Mouse (Mus musculus) liver, embryonic 13.5 days (tissue): ENCODE data around the gene Rpap3. TPM values are rescaled to one million over a fixed set of nuclear protein-coding genes. Genes with fewer than 3 reads are reported as not detected.
A peak's percentile ranks its signal among the peaks of the same experiment; 100 is the strongest.

ENCODE experiments used
- ATAC-seq: fragments of 200-750 bp; cut with Nextera tagmentation; 2 replicates; pipeline ENCODE4 v1.8.0; 2017; ENCODE audit warnings: low read depth, mild to moderate bottlenecking, moderate number of reproducible peaks, moderate library complexity
- DNase-seq: peaks from one replicate; pipeline ENCODE4 v3.0.0; 2022
- H3K27ac ChIP-seq: fragments of 300-500 bp; sonication (generic); 2 replicates; pipeline ENCODE4 v1.5.1; 2015; ENCODE audit warnings: moderate library complexity, mild to moderate bottlenecking, inconsistent platforms
- H3K27me3 ChIP-seq: fragments of 300-500 bp; sonication (generic); 2 replicates; pipeline ENCODE4 v1.6.1; 2015; ENCODE audit warnings: mild to moderate bottlenecking, inconsistent platforms
- H3K36me3 ChIP-seq: fragments of 300-500 bp; sonication (generic); 2 replicates; pipeline ENCODE4 v1.6.1; 2015; ENCODE audit warnings: mild to moderate bottlenecking, inconsistent platforms
- H3K4me1 ChIP-seq: fragments of 300-500 bp; sonication (generic); replicated peaks from 2 replicates; pipeline ENCODE4 v1.6.1; 2015; ENCODE audit warnings: inconsistent platforms
- H3K4me2 ChIP-seq: fragments of 300-500 bp; sonication (generic); 2 replicates; pipeline ENCODE4 v1.6.1; 2015; ENCODE audit warnings: inconsistent platforms, mild to moderate bottlenecking, moderate library complexity
- H3K4me3 ChIP-seq: fragments of 300-500 bp; sonication (generic); replicated peaks from 2 replicates; pipeline ENCODE4 v1.5.1; 2015; ENCODE audit warnings: mild to moderate bottlenecking, inconsistent platforms
- H3K9ac ChIP-seq: fragments of 300-500 bp; sonication (generic); 2 replicates; pipeline ENCODE4 v1.6.1; 2015; ENCODE audit warnings: mild to moderate bottlenecking, inconsistent platforms
- H3K9me3 ChIP-seq: fragments of 300-500 bp; sonication (generic); replicated peaks from 2 replicates; pipeline ENCODE4 v1.6.1; 2016; ENCODE audit warnings: inconsistent platforms
- WGBS: fragments of 180-500 bp; shearing (Covaris S2); methylation state at CpG from one replicate; pipeline ENCODE4 v1.1.7; 2015; ENCODE audit not compliant: insufficient replicate concordance; 5-methylcytosine and 5-hydroxymethylcytosine counted together
- polyA plus RNA-seq: library from polyadenylated mRNA; unstranded; fragments of >200 nt; fragmentation: Nextera tagmentation; extraction: Ambion mirVana; gene quantifications from 2 replicates; pipeline ENCODE4 v1.2.1, GENCODE M21; 2015

Rpap3 gene
- polyA plus RNA-seq, 1 experiment from 2014 or later = 13.1 TPM

DNA sequence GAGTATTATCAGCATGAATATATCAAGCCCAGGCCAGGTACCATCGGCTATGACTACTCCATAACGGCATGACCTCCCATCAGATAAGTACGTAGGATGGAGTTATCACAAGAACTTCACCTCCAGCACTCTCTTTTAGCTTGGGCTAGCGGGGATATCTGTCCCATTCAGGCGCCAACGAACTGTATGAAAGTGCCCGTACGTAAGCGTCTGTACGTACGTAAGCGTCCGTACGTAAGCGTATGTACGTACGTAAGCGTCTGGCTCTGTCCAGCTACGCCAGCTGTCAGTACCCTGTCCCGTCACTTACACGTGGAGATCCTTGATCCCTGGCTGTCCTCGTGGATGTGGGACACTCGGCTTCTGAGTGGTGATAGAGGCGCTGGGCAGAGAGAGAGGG, 41.1 kb upstream of the Rpap3 start:
- Histone ChIP-seq H3K9ac (no peak overlapping the region), H3K27me3 (no peaks in the 10 kb centered on the region), H3K36me3 (no peaks in the 10 kb centered on the region), H3K4me2 (peak overlapping the region; percentile 23), H3K4me3 (no peak overlapping the region), H3K9me3 (no peaks in the 10 kb centered on the region), H3K4me1 (peaks cover 63% of the 10 kb centered on the region), H3K27ac (peak overlapping the region; percentile 41; the same call in 1 of the 2 replicates)
- peak; percentile 58 for ATAC-seq
- 57% methylated on average over 24 of the region's 24 CpGs for WGBS
- DNase-seq = peak; percentile 33

DNA sequence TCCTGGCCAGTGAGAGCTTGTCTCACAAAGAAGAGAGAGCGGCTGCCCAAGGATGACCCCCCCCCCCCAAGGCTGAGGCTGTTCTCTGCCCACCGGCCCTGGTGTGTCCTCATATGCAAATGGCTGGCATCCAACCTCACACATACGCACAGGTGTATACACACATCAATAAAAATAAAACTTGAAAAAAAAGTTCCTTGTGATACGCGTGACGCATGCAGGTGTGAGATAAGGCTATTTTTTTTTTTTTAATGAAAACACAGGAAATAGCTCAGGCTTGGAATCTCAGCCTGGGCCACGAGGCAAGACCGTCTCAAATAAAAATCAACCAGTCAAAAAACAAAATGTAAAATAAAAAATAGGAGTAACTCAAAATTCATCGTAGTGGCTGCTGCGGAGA, 40.7 kb upstream of the Rpap3 start:
- Histone ChIP-seq H3K9me3 (no peaks in the 10 kb centered on the region), H3K36me3 (no peaks in the 10 kb centered on the region), H3K27ac (no peak overlapping the region), H3K27me3 (no peaks in the 10 kb centered on the region), H3K4me3 (no peak overlapping the region), H3K4me2 (peak overlapping the region; percentile 23; the same call in 1 of the 2 replicates), H3K9ac (no peak overlapping the region), H3K4me1 (peaks cover 68% of the 10 kb centered on the region)
- 66% methylated on average over 10 of the region's 10 CpGs for WGBS
- ATAC-seq (no peak), DNase-seq (no peak)

DNA sequence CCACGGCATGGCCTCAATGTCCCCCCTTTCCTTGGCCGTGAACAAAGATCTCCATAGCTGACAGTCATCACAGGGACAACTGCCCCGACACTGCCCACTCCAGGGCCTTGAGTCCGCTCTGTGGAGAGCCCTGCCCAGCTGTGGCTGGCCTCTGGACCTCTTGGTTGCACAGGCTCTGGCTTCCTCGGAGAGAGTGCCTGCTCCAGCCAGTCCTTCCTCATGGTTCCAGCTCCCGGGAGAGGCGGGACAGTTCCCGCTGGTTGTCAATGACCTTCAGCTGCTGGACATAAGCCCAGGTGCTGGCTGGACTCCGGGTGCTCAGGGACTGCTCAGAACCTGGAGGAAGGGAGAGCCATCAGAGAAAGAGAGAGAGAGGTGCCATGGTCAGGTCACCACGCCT, 39.7 kb upstream of the Rpap3 start:
- 60% methylated on average over 10 of the region's 10 CpGs for WGBS
- DNase-seq (no peak), ATAC-seq (peak; percentile 4; the same call in 1 of the 2 replicates)
- Histone ChIP-seq H3K36me3 (no peaks in the 10 kb centered on the region), H3K9me3 (no peaks in the 10 kb centered on the region), H3K27ac (peak overlapping the region; percentile 58), H3K4me1 (peaks cover 61% of the 10 kb centered on the region), H3K4me3 (no peak overlapping the region), H3K27me3 (no peaks in the 10 kb centered on the region), H3K9ac (peak overlapping the region; percentile 39; the same call in 1 of the 2 replicates), H3K4me2 (no peak overlapping the region)

DNA sequence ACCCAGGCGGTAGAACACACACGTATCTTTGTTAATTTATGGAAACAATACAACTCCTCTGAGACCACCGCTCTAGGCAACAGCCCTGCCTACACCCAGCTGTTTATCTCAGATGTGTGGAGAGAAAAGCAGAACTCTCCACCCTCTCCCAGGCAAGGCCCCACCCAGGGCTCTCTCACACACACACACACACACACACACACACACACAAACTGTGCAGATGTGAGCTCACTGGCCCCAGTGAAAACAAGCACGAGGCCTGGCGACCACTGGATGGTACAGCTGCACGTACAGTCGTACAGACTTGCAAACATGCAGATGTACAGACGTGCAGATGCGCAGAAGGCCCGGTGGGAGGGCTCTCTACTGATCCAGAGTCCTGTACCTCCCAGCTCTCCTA, 39.3 kb upstream of the Rpap3 start:
- H3K9me3 ChIP-seq = no peaks in the 10 kb centered on the region
- no peaks in the 10 kb centered on the region for H3K36me3 ChIP-seq
- H3K27ac ChIP-seq = peak overlapping the region; percentile 58
- WGBS = 35% methylated on average over 10 of the region's 10 CpGs
- ATAC-seq (peak; percentile 85), DNase-seq (peak; percentile 61)
- no peaks in the 10 kb centered on the region for H3K27me3 ChIP-seq
- H3K4me2 ChIP-seq = no peak overlapping the region
- peak overlapping the region; percentile 39; the same call in 1 of the 2 replicates for H3K9ac ChIP-seq
- peaks cover 60% of the 10 kb centered on the region for H3K4me1 ChIP-seq
- H3K4me3 ChIP-seq = no peak overlapping the region

DNA sequence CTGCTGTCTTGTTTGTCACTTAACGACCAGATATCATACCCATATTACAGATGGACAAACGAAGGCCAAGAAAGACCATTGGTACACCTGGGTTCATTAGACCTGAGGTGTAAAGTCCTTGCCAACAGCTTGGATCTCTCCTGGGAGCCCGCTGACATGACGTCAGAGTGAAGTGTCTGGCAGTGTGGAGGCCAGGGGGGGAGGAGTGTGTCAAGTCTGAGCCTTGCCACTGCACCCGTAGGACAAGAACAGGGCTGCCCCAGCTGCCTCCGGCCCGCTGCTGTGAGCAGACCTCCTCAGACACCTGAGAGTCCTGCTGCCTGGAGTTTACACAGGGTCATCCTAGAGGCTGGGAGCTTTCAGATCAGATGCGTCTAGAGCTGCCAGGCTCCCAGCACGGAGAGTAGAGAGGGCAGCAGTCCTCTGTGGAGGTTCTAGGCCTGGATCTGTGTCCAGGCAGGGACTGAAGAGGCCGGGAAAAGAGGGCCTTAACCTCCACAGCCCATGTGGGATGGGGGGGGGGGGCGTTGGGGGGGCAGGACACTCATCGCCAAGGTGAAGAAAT, 38.4 kb upstream of the Rpap3 start:
- ATAC-seq (no peak), DNase-seq (no peak)
- Histone ChIP-seq H3K4me2 (no peak overlapping the region), H3K9ac (no peak overlapping the region), H3K36me3 (no peaks in the 10 kb centered on the region), H3K27ac (no peak overlapping the region), H3K4me3 (no peak overlapping the region), H3K27me3 (no peaks in the 10 kb centered on the region), H3K9me3 (no peaks in the 10 kb centered on the region), H3K4me1 (peaks cover 58% of the 10 kb centered on the region)
- WGBS = 63% methylated on average over 12 of the region's 12 CpGs

DNA sequence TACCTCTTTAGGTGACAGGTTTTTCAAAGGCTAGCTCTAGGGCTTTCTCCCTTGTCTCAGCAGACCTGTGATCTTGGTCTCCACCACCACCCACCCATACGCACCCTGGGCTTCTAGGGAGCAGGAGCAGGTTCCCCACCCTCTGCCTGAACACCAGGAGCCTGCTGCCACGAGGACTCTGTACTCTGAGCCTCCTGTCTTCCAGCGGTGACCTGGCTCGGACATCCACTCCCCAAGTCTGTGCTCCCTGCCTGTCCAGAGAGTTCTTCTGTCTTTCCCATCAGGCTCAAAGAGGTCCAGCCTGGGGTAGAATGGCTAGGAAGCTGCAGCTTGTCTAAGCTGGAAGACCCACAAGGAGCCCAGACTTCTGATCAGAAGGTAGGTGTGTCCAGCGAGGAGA, 37.6 kb upstream of the Rpap3 start:
- 65% methylated on average over 5 of the region's 5 CpGs for WGBS
- Histone ChIP-seq H3K27me3 (no peaks in the 10 kb centered on the region), H3K4me1 (peaks cover 56% of the 10 kb centered on the region), H3K9ac (no peak overlapping the region), H3K36me3 (no peaks in the 10 kb centered on the region), H3K9me3 (no peaks in the 10 kb centered on the region), H3K4me3 (no peak overlapping the region), H3K27ac (no peak overlapping the region), H3K4me2 (no peak overlapping the region)
- ATAC-seq (no peak), DNase-seq (no peak)

DNA sequence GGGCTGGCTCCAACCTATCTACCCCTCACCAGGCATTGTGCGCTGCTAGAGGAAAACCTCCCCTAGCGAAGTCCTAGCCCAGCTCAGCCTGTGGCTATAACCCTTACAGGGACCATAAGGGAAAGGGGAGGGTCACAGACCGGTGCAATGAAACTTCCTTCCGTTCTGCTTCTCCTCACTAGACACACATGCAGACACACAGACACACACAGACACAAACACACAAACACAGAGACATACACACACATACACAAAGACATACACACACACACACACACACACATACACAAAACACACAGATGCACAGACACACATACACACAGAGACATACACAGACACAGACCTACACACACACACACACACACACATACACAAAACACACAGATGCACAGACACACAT, 37.0 kb upstream of the Rpap3 start:
- H3K27ac ChIP-seq = no peak overlapping the region
- H3K9me3 ChIP-seq = no peaks in the 10 kb centered on the region
- H3K4me3 ChIP-seq = no peak overlapping the region
- whole genome bisulfite sequencing = 32% methylated on average over 4 of the region's 4 CpGs
- no peaks in the 10 kb centered on the region for H3K36me3 ChIP-seq
- no peak for ATAC-seq
- no peak overlapping the region for H3K4me2 ChIP-seq
- no peaks in the 10 kb centered on the region for H3K27me3 ChIP-seq
- H3K9ac ChIP-seq = no peak overlapping the region
- H3K4me1 ChIP-seq = peaks cover 52% of the 10 kb centered on the region
- DNase-seq = no peak

- 36% methylated on average over 7 of the region's 7 CpGs for WGBS
- Histone ChIP-seq H3K4me3 (no peak overlapping the region), H3K36me3 (no peaks in the 10 kb centered on the region), H3K9me3 (no peaks in the 10 kb centered on the region), H3K9ac (no peak overlapping the region), H3K4me2 (no peak overlapping the region), H3K27me3 (no peaks in the 10 kb centered on the region), H3K27ac (no peak overlapping the region), H3K4me1 (peaks cover 48% of the 10 kb centered on the region)
- DNase-seq (no peak), ATAC-seq (no peak)
Measured at GRCm38 (mm10) chr15:97742074-97742473, 36.4 kb upstream of the Rpap3 start.

DNA sequence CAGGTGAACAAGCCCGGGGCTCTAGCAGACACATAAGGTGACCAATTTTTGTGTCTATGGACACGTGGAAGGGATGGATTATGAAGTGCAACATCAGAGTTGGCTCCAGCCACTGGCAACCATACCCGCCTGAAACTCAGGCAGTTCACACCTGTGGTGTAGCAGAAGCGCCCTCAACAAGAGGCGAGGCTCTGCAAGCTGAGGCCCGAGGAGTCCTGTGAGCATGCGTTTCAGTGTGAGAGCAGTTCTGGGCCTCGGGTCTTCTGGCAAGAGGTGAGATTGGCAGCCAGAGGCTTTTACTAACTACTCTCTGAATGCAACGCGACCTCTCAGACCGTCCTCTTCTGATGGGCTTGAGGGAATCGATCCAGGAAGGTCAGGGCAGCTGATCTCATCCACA, 36.0 kb upstream of the Rpap3 start:
- H3K9me3 ChIP-seq = no peaks in the 10 kb centered on the region
- no peak overlapping the region for H3K27ac ChIP-seq
- no peak overlapping the region for H3K9ac ChIP-seq
- no peak for ATAC-seq
- H3K27me3 ChIP-seq = no peaks in the 10 kb centered on the region
- H3K36me3 ChIP-seq = no peaks in the 10 kb centered on the region
- no peak for DNase-seq
- 71% methylated on average over 12 of the region's 12 CpGs for WGBS
- H3K4me2 ChIP-seq = no peak overlapping the region
- H3K4me1 ChIP-seq = peaks cover 44% of the 10 kb centered on the region
- H3K4me3 ChIP-seq = no peak overlapping the region

- ATAC-seq (no peak), DNase-seq (no peak)
- Histone ChIP-seq H3K27ac (no peak overlapping the region), H3K9ac (no peak overlapping the region), H3K36me3 (no peaks in the 10 kb centered on the region), H3K4me2 (no peak overlapping the region), H3K4me1 (peaks cover 30% of the 10 kb centered on the region), H3K27me3 (no peaks in the 10 kb centered on the region), H3K4me3 (no peak overlapping the region), H3K9me3 (no peaks in the 10 kb centered on the region)
- 80% methylated on average over 9 of the region's 9 CpGs for WGBS
Measured at GRCm38 (mm10) chr15:97740283-97740732, 34.7 kb upstream of the Rpap3 start.

DNA sequence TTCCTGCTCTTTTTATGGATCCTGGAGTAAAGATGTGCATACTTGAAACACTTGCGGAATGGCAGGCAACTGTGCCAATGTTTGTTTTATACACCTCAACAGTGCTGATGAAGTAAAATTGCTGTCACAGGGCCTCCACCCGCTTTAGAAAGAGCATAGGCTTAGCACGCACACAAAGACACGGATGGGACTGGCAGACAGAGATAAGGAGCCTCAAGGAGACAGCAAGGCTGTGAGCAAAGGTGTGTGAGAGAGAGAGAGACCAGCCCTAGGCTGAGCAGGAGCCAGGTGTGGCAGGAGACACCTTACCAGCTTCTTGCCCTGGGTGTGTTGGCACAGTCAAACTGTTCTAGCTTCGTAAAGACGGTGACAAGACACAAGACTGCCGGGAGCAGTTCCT, 33.3 kb upstream of the Rpap3 start:
- ATAC-seq = peak; percentile 88
- 62% methylated on average over 7 of the region's 7 CpGs for WGBS

DNA sequence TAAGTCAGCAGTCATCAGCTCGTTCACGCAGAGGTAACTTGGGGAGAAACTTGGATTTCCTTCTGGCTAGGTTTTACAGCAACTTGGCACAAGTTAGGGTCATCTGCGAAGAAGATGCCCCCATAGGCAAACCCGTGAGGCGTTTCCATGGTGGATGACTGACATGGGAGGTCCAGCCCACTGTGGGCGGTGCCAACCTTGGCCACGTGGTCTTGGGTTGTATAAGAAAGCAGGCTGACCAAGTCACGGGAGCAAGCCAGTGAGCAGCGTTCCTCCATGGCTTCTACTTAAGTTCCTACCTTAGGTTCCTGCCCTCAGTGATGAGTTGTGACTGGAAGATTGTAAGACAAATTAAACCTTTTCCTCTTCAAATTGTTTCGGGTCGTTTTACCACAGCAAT, 26.4 kb upstream of the Rpap3 start:
- 74% methylated on average over 11 of the region's 11 CpGs for WGBS
- no peak for DNase-seq
- Histone ChIP-seq H3K4me1 (no peaks in the 10 kb centered on the region), H3K4me3 (no peak overlapping the region), H3K27me3 (peaks cover 10% of the 10 kb centered on the region; the same call in 1 of the 2 replicates), H3K9me3 (no peaks in the 10 kb centered on the region), H3K4me2 (no peak overlapping the region), H3K36me3 (no peaks in the 10 kb centered on the region), H3K9ac (no peak overlapping the region), H3K27ac (no peak overlapping the region)
- no peak for ATAC-seq

More for the DNA sequence above, 33.3 kb upstream of the Rpap3 start:
- H3K4me1 ChIP-seq = peaks cover 18% of the 10 kb centered on the region
- H3K27me3 ChIP-seq = no peaks in the 10 kb centered on the region
- no peak overlapping the region for H3K27ac ChIP-seq
- no peak overlapping the region for H3K4me2 ChIP-seq
- no peaks in the 10 kb centered on the region for H3K36me3 ChIP-seq
- no peak overlapping the region for H3K4me3 ChIP-seq
- DNase-seq = peak; percentile 26
- H3K9ac ChIP-seq = no peak overlapping the region
- H3K9me3 ChIP-seq = no peaks in the 10 kb centered on the region
